Mouse (Mus musculus) embryonic facial prominence, embryonic 15.5 days (tissue): ENCODE measurements around the gene Grcc10. TPM values are rescaled to one million over a fixed set of nuclear protein-coding genes. Genes with fewer than 3 reads are reported as not detected.
A peak's percentile ranks its signal among the peaks of the same experiment; 100 is the strongest.

Experiments
- ATAC-seq: fragments of 200-750 bp; cut with Nextera tagmentation; 2 replicates; pipeline ENCODE4 v1.8.0; 2017; ENCODE audit warnings: low read depth, moderate TSS enrichment; ENCODE audit not compliant: insufficient number of reproducible peaks, low FRiP score, low TSS enrichment
- H3K27ac ChIP-seq: fragments of 300-500 bp; sonication (generic); replicated peaks from 2 replicates; pipeline ENCODE4 v1.5.1; 2015; ENCODE audit warnings: mild to moderate bottlenecking, inconsistent platforms
- H3K27me3 ChIP-seq: fragments of 300-500 bp; sonication (generic); 2 replicates; pipeline ENCODE4 v1.6.1; 2015; ENCODE audit warnings: inconsistent platforms
- H3K36me3 ChIP-seq: fragments of 300-500 bp; sonication (generic); 2 replicates; pipeline ENCODE4 v1.6.1; 2015; ENCODE audit warnings: mild to moderate bottlenecking, inconsistent platforms
- H3K4me1 ChIP-seq: fragments of 300-500 bp; sonication (generic); 2 replicates; pipeline ENCODE4 v1.6.1; 2015; ENCODE audit warnings: inconsistent platforms
- H3K4me2 ChIP-seq: fragments of 300-500 bp; sonication (generic); replicated peaks from 2 replicates; pipeline ENCODE4 v1.6.1; 2015; ENCODE audit warnings: mild to moderate bottlenecking, inconsistent platforms
- H3K4me3 ChIP-seq: fragments of 300-500 bp; sonication (generic); replicated peaks from 2 replicates; pipeline ENCODE4 v1.5.1; 2015; ENCODE audit warnings: mild to moderate bottlenecking, inconsistent platforms
- H3K9ac ChIP-seq: fragments of 300-500 bp; sonication (generic); 2 replicates; pipeline ENCODE4 v1.6.1; 2015; ENCODE audit warnings: inconsistent platforms
- H3K9me3 ChIP-seq: fragments of 300-500 bp; sonication (generic); replicated peaks from 2 replicates; pipeline ENCODE4 v1.6.1; 2016; ENCODE audit warnings: inconsistent platforms
- WGBS: fragments of 180-500 bp; shearing (Covaris S2); methylation state at CpG from one replicate; pipeline ENCODE4 v1.1.7; 2015; 5-methylcytosine and 5-hydroxymethylcytosine counted together
- polyA plus RNA-seq: library from polyadenylated mRNA; unstranded; fragments of >200 nt; fragmentation: Nextera tagmentation; extraction: Ambion mirVana; gene quantifications from 2 replicates; pipeline ENCODE4 v1.2.1, GENCODE M21; 2015

The Grcc10 gene
- polyA plus RNA-seq, 1 experiment from 2014 or later: 416 TPM

- Histone ChIP-seq H3K36me3 (0 out of 2 replicates have a peak, but pooled peaks cover 4% of the 10 kb centered on the region), H3K4me1 (peaks cover 26% of the 10 kb centered on the region), H3K9ac (peak overlapping the region; percentile 43; the same call in 1 of the 2 replicates), H3K27ac (no peak overlapping the region), H3K27me3 (no peaks in the 10 kb centered on the region), H3K4me3 (peak overlapping the region; percentile 54), H3K4me2 (peak overlapping the region; percentile 86), H3K9me3 (no peaks in the 10 kb centered on the region)
- ATAC-seq: no peak
- 65% methylated on average over 7 of the region's 7 CpGs for WGBS
Observed at GRCm38 (mm10) chr6:124770013-124770412, 28.8 kb upstream of the Grcc10 start.

DNA sequence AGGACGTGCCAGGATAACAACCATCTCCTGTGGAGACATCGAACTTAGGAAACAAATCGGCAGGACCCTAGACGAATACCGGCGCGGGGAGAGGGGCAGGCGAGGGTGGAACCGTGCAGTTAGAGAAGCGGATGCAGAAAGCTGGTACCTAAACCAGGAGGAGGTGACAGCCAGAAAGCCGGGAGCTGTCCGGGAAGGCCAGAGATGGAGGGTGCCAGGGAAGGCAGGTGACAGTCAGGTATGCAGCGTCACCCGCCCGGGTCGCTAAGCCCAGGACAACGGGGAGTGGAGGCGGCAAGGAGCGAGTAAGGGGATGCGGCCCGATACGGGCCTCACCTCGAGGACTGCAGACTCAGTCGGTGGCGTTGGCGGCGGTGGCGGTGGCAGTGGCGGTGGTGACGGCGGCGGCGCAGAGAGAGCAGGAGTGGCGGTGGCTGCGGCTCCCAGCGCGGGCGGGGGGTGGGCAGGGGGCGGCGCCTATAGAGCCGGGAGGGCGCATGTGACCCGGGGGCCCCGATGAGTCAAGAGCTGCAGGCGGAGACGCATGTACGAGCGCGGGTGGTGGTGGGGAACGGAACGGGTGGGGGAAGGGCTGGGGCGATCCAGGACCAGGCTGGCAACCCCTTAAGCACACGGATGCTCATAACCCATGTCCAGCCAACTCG, 28.1 kb upstream of the Grcc10 start, which contains the start of gene Eno2:
Eno2 (minus strand) TSS at position 573 of the 665 bp plus-strand sequence.
- Histone ChIP-seq H3K4me3 (peak within 1 kb of the TSS; percentile 54), H3K36me3 (0 out of 2 replicates have a peak, but pooled peaks cover 4% of the 10 kb centered on the region), H3K4me1 (peaks cover 26% of the 10 kb centered on the region), H3K9me3 (no peaks in the 10 kb centered on the region), H3K4me2 (peak within 1 kb of the TSS; percentile 86), H3K27ac (peak within 1 kb of the TSS; percentile 63; the same call in 1 of the 2 replicates), H3K9ac (peak within 1 kb of the TSS; percentile 43), H3K27me3 (no peaks in the 10 kb centered on the region)
- WGBS: under 1% methylated on average over 50 of the region's 54 CpGs
- peak; percentile 67 for ATAC-seq

GRCm38 (mm10) chr6:124768704-124769044, 27.5 kb upstream of the Grcc10 start:
- Histone ChIP-seq H3K27ac (peak overlapping the region; percentile 9; the same call in 1 of the 2 replicates), H3K36me3 (0 out of 2 replicates have a peak, but pooled peaks cover 4% of the 10 kb centered on the region), H3K4me1 (peaks cover 26% of the 10 kb centered on the region), H3K27me3 (no peaks in the 10 kb centered on the region), H3K4me3 (peak overlapping the region; percentile 54), H3K9ac (peak overlapping the region; percentile 43; the same call in 1 of the 2 replicates), H3K9me3 (no peaks in the 10 kb centered on the region), H3K4me2 (peak overlapping the region; percentile 86)
- WGBS: 6% methylated on average over 9 of the region's 9 CpGs
- no peak for ATAC-seq

DNA sequence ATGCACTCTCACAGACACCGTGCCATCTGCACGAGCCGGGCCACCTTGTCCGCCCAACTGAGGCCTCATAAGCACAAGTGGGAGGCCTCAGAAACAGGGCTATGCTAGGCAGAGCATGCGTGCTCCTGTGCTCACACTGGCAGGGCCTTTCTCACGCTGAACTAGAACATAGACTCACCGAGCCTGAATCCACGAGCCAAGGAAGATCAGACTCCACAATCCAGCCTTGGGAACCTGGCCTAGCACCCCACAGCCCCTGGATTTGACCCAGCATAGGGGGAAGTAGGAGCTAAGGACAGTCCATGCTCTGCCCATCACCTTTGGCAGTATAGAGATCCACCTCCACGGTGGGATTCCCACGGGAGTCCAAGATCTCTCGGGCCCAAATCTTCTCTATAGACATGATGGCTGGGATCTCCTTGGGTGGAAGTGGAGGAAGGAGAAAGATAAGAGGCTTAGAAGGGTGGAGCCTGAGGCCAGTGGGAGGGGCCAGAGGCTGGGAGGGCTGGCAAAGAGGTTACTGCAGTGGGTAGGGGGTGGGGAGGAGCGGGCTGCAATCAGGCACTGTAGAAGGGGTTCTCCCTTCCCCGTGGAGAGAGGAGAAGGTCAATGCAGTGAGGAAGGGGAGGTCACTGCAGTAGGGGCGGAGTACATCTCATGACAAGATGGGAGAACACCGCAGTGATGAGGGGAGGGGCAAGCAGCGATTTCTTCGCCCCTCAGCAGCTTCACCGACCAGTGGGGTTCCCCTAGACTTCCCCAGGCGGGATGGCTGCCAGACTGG, 26.9 kb upstream of the Grcc10 start:
- 24% methylated on average over 19 of the region's 19 CpGs for WGBS
- no peak overlapping the region; the same call in 1 of the 2 replicates for H3K9ac ChIP-seq
- ATAC-seq: peak; percentile 23; the same call in 1 of the 2 replicates

GRCm38 (mm10) chr6:124767536-124767919, 26.4 kb upstream of the Grcc10 start:
- ATAC-seq: no peak
- H3K4me2 ChIP-seq: peak overlapping the region; percentile 86; the same call in 1 of the 2 replicates

More for the DNA sequence above, 26.9 kb upstream of the Grcc10 start:
- H3K9me3 ChIP-seq: no peaks in the 10 kb centered on the region
- 0 out of 2 replicates have a peak overlapping the region, but pooled peaks have one; percentile 7 for H3K27ac ChIP-seq
- peak overlapping the region; percentile 54 for H3K4me3 ChIP-seq
- peak overlapping the region; percentile 86 for H3K4me2 ChIP-seq
- H3K27me3 ChIP-seq: no peaks in the 10 kb centered on the region
- 0 out of 2 replicates have a peak, but pooled peaks cover 4% of the 10 kb centered on the region for H3K36me3 ChIP-seq
- H3K4me1 ChIP-seq: peaks cover 26% of the 10 kb centered on the region

GRCm38 (mm10) chr6:124765951-124766350, 24.8 kb upstream of the Grcc10 start:
- no peak for ATAC-seq
- Histone ChIP-seq H3K4me3 (no peak overlapping the region), H3K4me1 (peaks cover 26% of the 10 kb centered on the region), H3K9me3 (no peaks in the 10 kb centered on the region), H3K27ac (no peak overlapping the region), H3K4me2 (no peak overlapping the region), H3K27me3 (no peaks in the 10 kb centered on the region), H3K9ac (no peak overlapping the region), H3K36me3 (peaks cover 4% of the 10 kb centered on the region; the same call in 1 of the 2 replicates)
- 75% methylated on average over 7 of the region's 7 CpGs for WGBS

More at GRCm38 (mm10) chr6:124767536-124767919, 26.4 kb upstream of the Grcc10 start:
- 0 out of 2 replicates have a peak overlapping the region, but pooled peaks have one; percentile 7 for H3K27ac ChIP-seq
- 50% methylated on average over 4 of the region's 4 CpGs for WGBS
- H3K4me3 ChIP-seq: 0 out of 2 replicates have a peak overlapping the region, but pooled peaks have one; percentile 54
- no peaks in the 10 kb centered on the region for H3K27me3 ChIP-seq
- no peak overlapping the region for H3K9ac ChIP-seq
- H3K9me3 ChIP-seq: no peaks in the 10 kb centered on the region
- H3K4me1 ChIP-seq: peaks cover 26% of the 10 kb centered on the region
- H3K36me3 ChIP-seq: peaks cover 4% of the 10 kb centered on the region; the same call in 1 of the 2 replicates

DNA sequence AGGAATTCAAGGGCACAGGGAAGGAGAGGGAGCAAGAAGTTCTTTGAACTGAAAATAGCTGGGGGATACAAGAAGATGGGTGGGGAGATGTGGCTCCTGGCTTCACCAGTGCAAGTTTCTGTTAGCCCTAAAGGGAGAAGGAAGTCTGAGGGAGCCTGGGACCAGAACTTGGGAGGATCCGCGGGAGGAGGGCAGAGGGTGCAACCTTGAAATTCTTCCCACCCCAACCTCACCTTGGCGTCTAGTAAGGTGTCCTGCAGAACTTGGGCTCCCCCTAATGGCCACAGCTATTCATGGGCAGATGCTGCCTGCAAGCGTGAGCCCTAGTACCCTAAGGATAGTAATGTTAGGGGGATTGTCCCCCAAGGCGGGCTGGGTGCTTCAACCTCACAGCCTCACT, 18.1 kb upstream of the Grcc10 start:
- Histone ChIP-seq H3K27me3 (no peaks in the 10 kb centered on the region), H3K27ac (peak overlapping the region; percentile 98), H3K9ac (no peak overlapping the region), H3K4me2 (peak overlapping the region; percentile 70), H3K4me3 (0 out of 2 replicates have a peak overlapping the region, but pooled peaks have one; percentile 78), H3K4me1 (peaks cover 39% of the 10 kb centered on the region), H3K9me3 (no peaks in the 10 kb centered on the region), H3K36me3 (no peaks in the 10 kb centered on the region; the same call in 1 of the 2 replicates)
- 0 out of 2 replicates have a peak, but pooled peaks have one; percentile 22 for ATAC-seq
- WGBS: 3% methylated on average over 5 of the region's 5 CpGs

- Histone ChIP-seq H3K9me3 (no peaks in the 10 kb centered on the region), H3K4me2 (peak overlapping the region; percentile 70), H3K27ac (peak overlapping the region; percentile 98), H3K4me1 (peaks cover 42% of the 10 kb centered on the region), H3K9ac (no peak overlapping the region), H3K36me3 (no peaks in the 10 kb centered on the region; the same call in 1 of the 2 replicates), H3K27me3 (no peaks in the 10 kb centered on the region), H3K4me3 (peak overlapping the region; percentile 78; the same call in 1 of the 2 replicates)
- 46% methylated on average over 2 of the region's 2 CpGs for WGBS
- ATAC-seq: no peak
Observed at GRCm38 (mm10) chr6:124758849-124759232, 17.7 kb upstream of the Grcc10 start.

- H3K4me2 ChIP-seq: peak overlapping the region; percentile 70
- H3K27ac ChIP-seq: peak overlapping the region; percentile 98
- H3K4me1 ChIP-seq: peaks cover 45% of the 10 kb centered on the region
- 26% methylated on average over 5 of the region's 5 CpGs for WGBS
- H3K9me3 ChIP-seq: no peaks in the 10 kb centered on the region
- no peaks in the 10 kb centered on the region for H3K27me3 ChIP-seq
- peak overlapping the region; percentile 83 for H3K9ac ChIP-seq
- no peaks in the 10 kb centered on the region; the same call in 1 of the 2 replicates for H3K36me3 ChIP-seq
- H3K4me3 ChIP-seq: peak overlapping the region; percentile 78
- ATAC-seq: no peak
Observed at GRCm38 (mm10) chr6:124757909-124758848, 17.0 kb upstream of the Grcc10 start.

- no peak for ATAC-seq
- H3K4me2 ChIP-seq: peak overlapping the region; percentile 70
- H3K4me1 ChIP-seq: peaks cover 45% of the 10 kb centered on the region
- H3K9me3 ChIP-seq: no peaks in the 10 kb centered on the region
- no peaks in the 10 kb centered on the region for H3K27me3 ChIP-seq
- WGBS: 5% methylated on average over 5 of the region's 5 CpGs
- H3K36me3 ChIP-seq: no peaks in the 10 kb centered on the region
- peak overlapping the region; percentile 83 for H3K9ac ChIP-seq
- peak overlapping the region; percentile 98 for H3K27ac ChIP-seq
- H3K4me3 ChIP-seq: peak overlapping the region; percentile 78
Observed at GRCm38 (mm10) chr6:124757351-124757880, 16.2 kb upstream of the Grcc10 start.
